Mouse (Mus musculus) adrenal gland, adult 8-10 months (tissue): ENCODE data around the gene Pde7b. TPM values are rescaled to one million over a fixed set of nuclear protein-coding genes. Genes with fewer than 3 reads are reported as not detected.

Experiments
- DNase-seq: peaks from one replicate; pipeline ENCODE4 v3.0.0; 2022
- total RNA-seq, 4 experiments: library from RNA; stranded (reverse); gene quantifications; 2 replicates each; pipeline ENCODE4 v1.2.4; 2022

Pde7b gene
- total RNA-seq, 4 experiments from 2014 or later: 13.5 to 14.8 (median 14.5) TPM

DNA sequence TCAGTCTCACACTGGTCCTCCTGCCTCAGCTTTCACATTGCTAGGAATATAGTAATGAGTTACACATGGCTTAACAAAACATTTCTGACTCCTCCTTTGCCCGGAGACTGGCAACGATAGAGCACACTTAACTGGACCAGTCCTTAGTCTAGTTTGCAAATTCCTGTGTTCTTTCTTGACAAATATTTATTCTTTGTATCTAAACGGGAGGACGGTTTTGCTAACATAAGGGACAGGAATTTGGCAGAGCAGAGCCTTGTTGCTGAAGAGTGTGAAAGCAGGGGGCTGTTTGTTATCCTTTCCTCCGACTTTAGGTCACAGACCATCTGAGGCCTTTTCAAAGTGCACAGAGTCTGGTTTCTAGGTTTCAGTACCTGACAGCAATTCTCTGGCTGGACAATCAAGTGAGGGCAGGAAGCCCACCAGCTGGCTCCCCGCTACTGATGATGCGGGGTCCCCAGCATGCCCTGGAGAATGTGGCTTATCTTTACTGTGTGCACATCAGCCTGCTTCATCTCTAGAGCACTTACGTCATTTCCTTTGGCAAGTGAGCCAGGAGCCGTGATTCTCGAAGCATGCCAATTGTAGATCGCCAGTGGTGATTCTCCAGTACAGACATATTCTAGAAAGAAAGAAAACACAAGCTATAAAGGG is 306.5 kb downstream of the Pde7b start:
- no peak for DNase-seq

DNA sequence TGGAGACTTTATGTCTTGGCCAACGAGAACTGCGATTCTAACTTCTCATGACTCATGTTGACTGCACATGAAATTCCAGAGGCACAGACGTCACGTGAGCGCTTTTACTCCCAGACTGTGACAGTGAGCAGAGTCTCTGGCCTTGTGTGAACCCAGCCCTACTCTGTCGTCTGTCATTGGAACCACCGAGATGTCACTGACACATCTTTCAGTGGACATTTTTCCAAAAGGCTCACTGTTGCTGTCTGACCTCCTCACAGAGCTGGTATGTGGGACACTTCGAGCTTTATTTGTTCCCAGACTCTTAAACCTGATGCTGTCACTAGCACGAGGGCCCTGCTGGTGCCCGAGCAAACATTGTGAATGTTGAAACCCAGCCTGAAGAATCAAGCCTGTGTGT is 315.7 kb downstream of the Pde7b start:
- DNase-seq: peak; percentile 14

DNA sequence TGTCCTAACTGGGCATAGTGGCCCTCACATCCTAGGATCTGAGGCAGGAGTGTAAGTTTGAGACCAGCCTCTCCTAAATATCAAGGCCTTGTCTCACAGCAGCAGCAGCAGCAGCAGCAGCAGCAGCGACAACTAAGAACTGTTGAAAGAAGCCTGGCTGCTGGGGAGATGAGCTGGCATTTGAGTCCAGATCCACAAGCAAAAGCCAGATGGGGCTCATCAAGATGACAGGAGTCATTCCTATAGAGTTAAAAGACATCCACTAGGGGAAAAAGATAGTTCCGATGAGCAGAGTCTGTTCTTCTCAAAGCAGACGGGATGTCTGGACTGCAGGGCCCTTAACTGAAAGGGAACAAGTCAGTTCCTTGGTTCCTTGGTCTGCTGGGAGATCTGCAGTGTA is 316.5 kb downstream of the Pde7b start:
- DNase-seq: no peak

DNA sequence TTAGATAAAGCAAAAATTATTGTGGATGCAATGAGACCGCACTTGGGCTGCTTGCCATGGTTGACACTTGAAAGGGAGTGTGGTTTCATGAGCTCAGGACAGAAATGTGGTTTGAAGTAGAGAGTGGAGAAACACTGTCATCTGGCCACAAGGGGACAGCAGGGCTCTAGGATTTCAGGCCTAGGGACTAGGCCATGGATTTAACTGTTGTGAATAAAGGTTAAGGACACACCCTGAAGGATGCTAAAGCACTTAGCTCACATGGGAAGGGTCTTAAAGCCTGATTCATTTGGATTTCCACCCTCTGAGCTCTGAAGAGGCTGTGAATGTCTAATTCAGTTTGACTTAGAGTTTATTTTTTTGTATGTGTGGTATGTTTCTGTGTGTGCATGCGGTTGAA is 319.4 kb downstream of the Pde7b start:
- DNase-seq: peak; percentile 23

DNA sequence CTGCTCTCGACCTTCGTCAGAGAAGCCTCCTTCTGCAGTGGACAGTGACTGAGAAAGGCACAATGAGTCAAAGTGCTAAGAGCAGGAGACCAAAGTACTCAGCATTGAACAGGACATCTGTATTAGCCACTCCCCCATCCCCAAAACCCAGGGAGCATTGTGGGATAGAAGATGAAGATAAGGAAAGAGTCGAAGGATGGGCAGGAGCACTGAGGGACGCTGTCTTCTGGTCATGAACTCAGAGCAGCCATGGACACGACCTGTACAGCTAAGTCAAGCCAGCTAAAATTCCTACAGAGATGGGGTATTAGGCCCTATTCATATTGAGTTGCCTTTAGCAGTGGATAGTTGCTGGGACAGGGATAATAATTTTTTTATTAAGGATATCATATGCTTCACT is 321.9 kb downstream of the Pde7b start:
- DNase-seq: no peak

DNA sequence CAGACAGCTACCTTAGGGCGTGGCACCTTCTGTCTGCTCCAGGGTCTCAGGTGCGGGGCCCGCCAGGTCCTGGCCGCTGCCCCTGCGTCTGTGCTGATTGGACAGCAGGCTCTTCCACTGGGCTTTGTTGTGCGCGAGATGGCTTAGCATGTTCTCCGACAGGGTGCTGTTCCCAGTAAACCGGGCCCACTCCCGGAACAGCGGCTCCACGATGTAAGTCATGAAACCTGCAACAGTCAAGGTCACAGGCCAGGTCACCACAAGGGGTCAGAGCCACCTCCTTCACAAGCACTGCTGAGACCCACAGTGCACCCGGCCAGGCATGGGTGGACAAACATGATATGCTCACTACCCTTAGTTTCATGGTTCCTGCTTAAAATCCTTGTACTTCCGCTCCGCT is 324.5 kb downstream of the Pde7b start:
- no peak for DNase-seq

DNA sequence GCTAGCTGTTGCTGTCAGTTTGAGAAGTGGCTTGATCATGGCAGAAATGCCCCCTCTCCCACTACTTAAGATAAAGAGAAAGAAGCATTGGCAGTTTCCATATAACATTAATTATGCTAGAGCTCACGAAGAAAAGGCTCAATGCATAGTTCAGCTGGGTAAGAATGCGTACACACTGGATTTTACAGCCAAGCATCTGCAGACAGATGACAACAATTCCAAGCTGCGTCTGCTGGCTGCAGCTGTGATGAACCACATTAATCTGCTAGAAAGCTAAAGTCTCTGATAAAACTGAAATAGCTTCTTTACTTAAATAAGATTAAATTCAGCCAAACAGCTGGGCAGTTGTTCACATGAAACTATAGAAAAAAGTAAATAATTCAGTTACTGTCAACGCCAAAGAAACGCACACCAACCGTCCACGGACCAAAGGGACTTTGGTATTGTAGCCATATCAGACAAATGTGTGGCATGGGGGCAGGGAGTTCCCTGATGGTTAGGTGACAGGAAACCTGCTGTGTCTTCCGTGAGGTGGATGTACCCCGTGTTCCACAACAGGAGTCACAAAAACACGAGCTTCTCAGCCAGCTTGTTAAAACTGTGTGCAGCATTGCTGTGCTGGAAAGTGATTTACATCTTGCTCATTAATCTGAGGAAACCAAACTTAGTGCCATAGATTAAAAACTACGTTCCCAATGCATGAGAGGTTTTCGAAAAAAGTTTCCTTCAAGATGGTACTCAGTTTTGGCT is 326.1 kb downstream of the Pde7b start:
- DNase-seq: no peak

DNA sequence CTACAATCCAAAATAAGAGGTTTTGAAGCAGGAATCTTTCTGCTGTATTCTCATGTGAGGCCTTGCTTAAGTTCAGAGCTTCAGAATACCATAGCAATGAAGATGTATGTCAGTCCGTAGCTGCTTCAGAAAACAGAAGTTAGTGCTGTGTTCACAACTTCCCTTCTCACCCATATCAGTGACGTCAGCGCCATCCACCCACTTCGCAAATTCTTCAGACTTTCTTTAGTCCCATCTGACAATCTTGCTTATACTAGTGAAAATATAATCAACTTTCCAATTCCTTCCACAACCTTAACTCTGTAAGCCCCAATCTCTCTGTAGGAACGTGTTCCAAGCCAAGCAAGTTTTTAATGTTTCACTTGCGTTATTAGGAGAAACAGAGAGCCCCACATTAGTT is 326.7 kb downstream of the Pde7b start:
- no peak for DNase-seq

DNA sequence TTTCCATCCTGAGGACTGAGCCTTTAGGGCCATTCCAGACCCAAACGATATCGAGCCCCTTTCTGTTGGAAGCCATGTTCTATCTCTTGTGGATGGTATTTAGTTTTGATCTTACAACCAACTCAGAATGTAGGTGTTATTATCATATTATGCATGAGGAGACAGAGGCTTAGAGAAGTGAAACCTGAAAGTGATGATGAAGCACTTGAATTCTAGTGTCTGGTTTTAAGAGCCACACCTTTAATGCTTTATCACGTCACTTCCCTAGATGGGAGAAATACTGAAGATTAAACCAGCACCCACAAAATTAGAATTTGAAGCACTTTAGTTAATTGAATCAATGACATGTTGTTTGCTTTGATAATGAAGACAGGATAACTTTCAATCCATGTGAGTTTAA is 329.1 kb downstream of the Pde7b start:
- DNase-seq: no peak

DNA sequence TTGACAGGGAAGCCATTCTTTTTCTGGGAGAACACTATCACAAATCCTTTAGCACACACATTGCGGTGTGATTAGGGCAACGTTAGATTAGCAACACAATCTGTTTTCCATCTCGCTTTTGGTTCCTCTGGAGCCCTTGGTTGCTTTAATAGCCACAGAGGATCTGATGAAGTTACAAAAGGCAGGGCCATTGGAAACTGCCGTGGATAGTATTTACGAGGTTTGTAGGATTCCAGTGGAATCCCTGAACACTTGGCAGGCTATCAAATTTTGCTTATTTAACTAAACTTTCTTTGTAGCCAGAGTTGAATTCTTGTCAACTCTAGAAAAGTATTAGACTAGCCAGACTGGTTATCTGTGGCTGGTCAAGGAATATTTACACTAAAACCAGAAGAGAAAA is 330.1 kb downstream of the Pde7b start:
- DNase-seq: no peak

DNA sequence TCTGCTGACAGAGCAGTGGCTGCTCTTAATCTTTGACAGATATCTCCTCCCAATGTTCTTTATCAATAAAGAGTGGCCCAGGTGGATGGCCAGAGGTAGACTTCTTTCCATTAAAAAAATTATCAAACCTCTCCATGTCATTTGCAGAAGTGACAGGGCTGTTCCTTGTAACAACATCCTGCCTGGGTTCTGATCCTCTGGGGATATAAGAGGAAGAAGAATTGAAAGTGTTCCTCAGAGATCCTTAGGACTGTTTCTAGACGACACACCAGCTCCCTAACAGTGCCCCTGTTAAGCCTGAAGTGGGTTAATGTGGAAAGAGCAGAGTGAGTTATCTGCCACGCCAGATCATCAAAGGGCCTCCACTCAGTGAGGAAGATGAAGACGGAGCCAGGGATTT is 334.3 kb downstream of the Pde7b start:
- DNase-seq: no peak

DNA sequence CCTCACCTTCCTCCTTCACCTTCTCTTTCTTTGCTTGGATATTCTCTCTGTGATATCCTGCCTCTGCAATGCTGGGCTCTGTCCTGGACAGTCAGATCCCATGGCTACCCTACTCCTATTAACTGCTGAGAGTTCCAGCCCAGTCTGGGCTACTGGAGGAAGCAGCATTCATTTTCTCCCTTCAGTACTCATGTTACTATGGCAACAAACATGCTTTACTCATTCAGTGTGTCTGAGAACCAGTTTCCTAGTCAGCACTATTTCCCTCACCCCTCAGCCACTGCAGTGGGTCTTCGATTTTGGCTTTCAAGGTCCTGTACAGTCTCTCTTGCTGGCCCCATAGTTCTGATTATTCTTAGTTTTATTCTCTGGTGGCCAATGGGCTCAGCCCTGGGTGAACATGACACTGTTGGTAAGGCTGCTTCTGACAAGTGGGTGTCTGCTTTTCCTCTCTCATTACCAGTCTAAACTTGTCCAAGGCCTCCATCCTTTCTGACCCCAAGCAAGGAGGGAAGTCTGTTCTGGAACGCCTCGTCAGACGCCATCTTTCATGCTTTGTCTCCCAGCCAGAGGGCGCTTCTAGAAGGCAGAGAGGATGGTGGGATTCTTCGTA is 342.0 kb downstream of the Pde7b start:
- DNase-seq: no peak

DNA sequence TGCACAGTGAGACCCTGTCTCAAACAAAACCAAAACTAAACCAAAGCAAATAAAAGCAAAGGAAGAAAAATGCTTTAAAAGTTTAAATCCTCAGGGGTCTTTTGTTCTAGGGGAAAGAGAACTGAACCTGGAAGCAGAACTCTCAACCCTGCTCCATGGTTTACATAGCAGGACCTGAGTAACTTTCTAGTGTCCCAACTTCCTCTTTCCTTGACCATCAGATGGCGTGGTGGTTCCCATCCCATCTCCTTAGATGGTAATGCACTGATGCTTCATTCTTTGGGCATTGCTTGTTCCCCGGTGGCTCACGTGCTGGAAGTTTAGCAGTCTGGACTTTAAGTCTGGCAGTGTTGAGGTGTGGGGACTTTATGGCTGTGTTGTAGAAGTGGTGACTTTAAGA is 343.5 kb downstream of the Pde7b start:
- DNase-seq: no peak

DNA sequence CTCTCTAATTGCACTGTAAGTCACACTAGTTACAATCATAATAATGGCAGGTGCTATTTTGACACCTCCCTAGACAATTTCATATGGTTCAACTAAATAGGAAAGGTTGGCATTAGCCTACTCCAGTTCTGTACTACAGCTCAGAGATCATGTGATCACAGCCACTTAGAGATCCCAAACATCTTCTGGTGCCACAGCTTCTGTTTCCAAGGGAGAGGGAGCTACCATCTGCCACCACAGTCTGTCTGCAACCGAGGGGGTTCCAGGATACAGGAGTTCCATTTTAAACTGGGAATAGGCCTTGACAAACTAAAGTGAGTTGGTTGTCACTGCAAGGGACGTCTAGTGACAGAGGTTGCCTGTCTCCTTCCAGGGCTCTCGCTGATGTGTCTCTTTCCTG is 344.1 kb downstream of the Pde7b start:
- DNase-seq: no peak

DNA sequence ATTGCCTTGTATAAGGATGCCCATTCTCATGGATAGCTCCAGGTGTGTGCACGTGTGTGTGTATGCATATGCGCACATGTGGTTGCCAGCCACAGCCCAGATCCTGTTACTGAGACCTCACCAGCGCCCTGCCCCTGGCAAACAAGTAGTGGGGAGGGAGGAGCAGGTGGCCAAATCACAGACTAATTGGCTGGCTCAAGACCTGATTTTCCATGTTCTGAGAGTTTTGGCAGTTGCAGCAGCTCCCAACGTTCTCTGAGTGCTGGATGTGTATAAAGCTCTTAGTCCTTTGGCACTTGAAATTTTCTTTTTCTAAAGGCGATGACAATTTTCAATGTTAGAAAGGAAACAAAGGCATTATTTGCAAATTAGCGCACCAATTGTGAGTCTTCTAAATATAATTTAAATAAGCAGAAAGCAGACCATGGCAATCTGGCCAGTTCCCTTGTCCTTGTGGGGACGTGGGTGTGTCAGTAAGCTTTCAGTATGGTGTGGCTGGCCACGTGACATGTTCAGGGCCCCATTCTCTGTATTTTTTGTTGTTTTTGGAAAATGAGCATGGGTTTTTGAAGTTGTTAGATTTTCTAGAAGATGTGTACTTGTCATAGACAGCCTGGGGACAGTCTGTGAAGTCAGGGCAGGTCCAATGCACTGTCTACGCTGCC is 345.7 kb downstream of the Pde7b start:
- DNase-seq: no peak

DNA sequence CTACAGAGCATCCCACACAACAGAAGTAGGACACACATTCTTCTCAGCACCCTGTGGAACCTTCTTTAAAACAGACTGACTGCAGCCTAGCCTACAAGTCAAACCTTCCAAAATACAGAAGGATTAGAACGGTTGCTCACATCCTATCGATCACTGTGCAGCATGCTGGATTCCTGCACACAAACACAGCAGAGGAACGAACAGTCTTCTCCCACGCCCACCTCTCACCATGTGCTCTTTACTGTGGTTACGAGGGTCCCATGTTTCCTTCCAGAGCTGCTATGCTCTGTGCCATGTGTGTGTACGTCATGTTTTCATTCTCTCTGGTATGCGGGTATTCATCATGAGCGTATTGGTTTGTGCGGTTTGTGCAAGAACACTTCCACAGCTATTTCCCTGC is 347.3 kb downstream of the Pde7b start:
- DNase-seq: no peak

DNA sequence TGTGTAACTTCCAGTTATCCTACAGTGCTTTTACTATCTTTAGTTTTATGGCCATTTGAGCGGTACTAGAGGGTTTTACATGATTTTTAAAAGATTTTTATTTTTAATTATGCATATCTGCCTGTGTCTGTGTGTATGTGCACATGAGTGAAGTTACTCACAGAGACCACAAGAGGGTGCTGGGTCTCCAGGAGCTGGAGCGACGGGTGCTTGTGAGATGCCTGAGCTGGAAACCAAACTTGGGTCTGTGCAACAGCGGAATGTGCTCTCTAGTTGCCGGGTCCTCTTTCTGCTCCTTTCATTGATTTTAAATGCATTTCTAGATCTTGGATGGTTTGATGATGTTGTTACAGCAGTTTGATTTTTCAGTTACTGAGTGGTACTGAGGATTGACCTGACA is 352.8 kb downstream of the Pde7b start:
- no peak for DNase-seq

DNA sequence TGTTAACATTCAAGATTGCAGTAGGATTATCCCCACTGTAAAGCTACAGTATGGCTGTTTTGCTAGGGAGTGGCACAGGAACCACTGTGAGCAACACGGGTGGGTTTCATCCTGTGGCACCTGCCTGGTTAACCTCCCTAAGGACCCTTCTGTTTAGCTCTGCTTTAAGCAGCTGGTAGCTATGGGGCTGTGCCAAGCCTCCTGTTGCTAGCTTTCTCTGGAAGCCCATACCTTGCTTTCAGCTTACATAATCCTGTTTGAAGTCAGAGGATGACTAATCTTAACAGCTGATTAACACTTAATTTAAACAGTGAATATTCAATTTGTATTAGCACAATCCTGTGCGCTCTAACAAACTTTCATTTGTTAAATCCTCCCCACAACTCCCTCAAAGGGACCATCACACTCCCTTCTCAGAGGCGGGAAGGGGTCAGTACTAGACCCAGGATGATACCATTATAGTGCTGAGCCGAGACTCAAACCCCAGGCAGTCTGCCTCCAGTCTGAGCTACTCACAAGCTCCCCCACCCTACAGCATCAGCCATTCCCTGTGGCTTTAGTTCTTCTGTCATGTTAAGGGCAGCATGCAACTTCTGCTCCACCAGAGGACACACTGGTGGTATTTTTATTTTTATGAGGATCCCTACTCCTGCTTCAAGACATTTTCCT is 362.3 kb downstream of the Pde7b start:
- no peak for DNase-seq

DNA sequence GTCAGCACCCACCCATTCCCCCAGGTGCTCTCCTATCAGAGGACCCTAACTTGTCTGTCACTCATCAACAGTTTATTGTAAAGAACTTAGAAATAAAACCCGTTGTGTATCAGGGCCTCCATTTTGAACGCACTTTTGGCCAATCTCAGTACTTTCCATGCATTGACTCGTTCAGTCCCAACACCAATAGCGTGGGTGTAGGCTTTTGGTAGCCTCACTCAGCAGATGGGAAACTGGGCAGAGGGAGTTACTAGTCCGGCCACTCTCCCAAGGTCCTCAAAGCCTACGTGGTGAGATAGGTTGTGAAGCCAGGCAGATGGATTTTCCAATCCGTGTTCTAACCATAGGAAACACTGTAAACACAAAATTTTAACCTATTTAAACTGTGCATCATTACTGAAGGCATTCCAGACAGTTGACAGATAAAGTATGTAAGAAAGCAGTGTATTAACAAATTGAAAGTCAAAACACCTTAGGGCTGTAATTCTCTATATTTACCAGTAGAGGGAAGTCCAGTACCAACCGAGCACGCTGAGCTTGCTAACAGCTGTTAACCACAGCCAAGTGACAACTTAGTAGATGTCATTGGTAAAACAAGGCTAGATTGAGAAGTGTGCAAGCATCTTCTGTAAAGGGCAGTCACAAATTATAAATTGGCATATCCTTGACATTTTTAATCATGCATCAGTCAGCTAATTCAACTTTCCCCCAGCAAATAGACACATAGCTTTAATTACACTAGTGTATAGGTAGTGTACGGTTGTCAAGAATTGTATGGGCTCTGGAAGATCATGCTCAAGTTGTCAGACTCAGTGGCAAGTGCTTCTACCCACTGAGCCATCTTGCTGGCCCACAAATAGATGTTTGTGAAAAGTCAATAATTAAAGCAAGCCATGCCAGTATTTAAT is 363.1 kb downstream of the Pde7b start:
- no peak for DNase-seq

DNA sequence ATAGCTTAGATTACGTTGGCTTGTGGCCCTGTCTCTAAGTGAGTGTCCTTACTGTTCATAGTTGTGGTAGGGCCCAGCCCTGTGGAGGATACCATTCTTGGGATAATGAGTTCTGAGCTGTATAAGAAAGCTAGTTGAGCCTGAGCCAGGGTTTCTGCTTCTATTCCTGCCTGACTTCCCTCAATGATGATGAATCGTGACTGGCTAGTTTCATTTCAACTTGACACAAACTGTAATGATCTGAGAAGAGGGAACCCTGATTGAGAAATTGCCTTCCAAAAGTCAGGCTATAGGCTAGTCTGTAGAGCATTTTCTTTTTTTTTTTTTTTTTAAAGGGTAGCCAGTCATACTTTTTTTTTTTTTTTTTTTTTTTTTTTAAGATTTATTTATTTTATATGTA is 376.0 kb downstream of the Pde7b start:
- no peak for DNase-seq
